Mouse (Mus musculus) CH12.LX (cell line): Measurements from ENCODE around the gene Nkx3-2. TPM values are rescaled to one million over a fixed set of nuclear protein-coding genes. Genes with fewer than 3 reads are reported as not detected.

Source experiments
- DNase-seq: peaks from one replicate; pipeline ENCODE4 v3.0.0-alpha.2; 2013; ENCODE audit errors: extremely low read depth
- H3K27ac ChIP-seq: 2 replicates; pipeline ENCODE4 v1.5.1; 2012; ENCODE audit warnings: low read depth, mild to moderate bottlenecking, control low read depth, moderate library complexity; ENCODE audit not compliant: insufficient read depth
- H3K27me3 ChIP-seq: replicated peaks from 2 replicates; pipeline ENCODE3; 2012; ENCODE audit warnings: inconsistent platforms
- H3K36me3 ChIP-seq, 2 experiments: replicated peaks in 1 of 2; 2 replicates each; pipeline versions ENCODE3 to v1.6.1; 2012; ENCODE audit warnings: inconsistent platforms in 1 of 2, low read length in 1 of 2, mild to moderate bottlenecking in 1 of 2, mixed read lengths in 1 of 2, moderate library complexity in 1 of 2; ENCODE audit not compliant: control insufficient read depth in 1 of 2, insufficient read depth in 1 of 2
- H3K4me1 ChIP-seq, 2 experiments: 2 replicates each; pipeline ENCODE4 v1.6.1; 2012; ENCODE audit warnings: inconsistent platforms in 1 of 2, moderate library complexity in 1 of 2; ENCODE audit not compliant: insufficient read depth in 2 of 2, control insufficient read depth in 1 of 2
- H3K4me2 ChIP-seq: 2 replicates; pipeline ENCODE4 v1.6.1; 2012; ENCODE audit warnings: low read depth, mild to moderate bottlenecking, control low read depth; ENCODE audit not compliant: poor library complexity, insufficient read depth, severe bottlenecking
- H3K4me3 ChIP-seq, 3 experiments: fragments of 150-350 bp in 1 of 3; sonication (generic) in 1 of 3; replicated peaks in 1 of 3; 2 replicates each; pipeline versions ENCODE3 to v1.5.1; 2011 to 2012; ENCODE audit warnings: low read depth in 2 of 3, low read length in 2 of 3, mild to moderate bottlenecking in 2 of 3, moderate library complexity in 2 of 3, control low read depth in 1 of 3, improper control_type of control experiment in 1 of 3, inconsistent platforms in 1 of 3, mixed read lengths in 1 of 3; ENCODE audit not compliant: poor library complexity in 1 of 3
- H3K79me2 ChIP-seq: replicated peaks from 2 replicates; pipeline ENCODE4 v1.6.1; 2012; ENCODE audit warnings: mild to moderate bottlenecking, moderate library complexity; ENCODE audit not compliant: control insufficient read depth, poor library complexity, insufficient read depth, severe bottlenecking; ENCODE audit errors: extremely low read depth
- H3K9ac ChIP-seq: 2 replicates; pipeline ENCODE4 v1.6.1; 2012; ENCODE audit warnings: low read depth, mild to moderate bottlenecking, control low read depth, moderate library complexity; ENCODE audit not compliant: insufficient read depth
- H3K9me3 ChIP-seq: replicated peaks from 2 replicates; pipeline ENCODE3; 2012; ENCODE audit warnings: low read length, inconsistent platforms, mixed read lengths
- CTCF ChIP-seq, 2 experiments: IDR thresholded peaks in 1 of 2; conservative IDR thresholded peaks in 1 of 2; 2 replicates each; pipeline ENCODE4 v1.5.1; 2011 to 2012; ENCODE audit warnings: low read depth in 2 of 2, low read length in 2 of 2, improper control_type of control experiment in 1 of 2, inconsistent platforms in 1 of 2, mild to moderate bottlenecking in 1 of 2, moderate library complexity in 1 of 2
- GABPA ChIP-seq: IDR thresholded peaks from 2 replicates; pipeline ENCODE4 v1.6.1; 2012; ENCODE audit warnings: low read depth, low read length, improper control_type of control experiment, inconsistent platforms; ENCODE audit not compliant: insufficient replicate concordance
- JUN ChIP-seq: IDR thresholded peaks from 2 replicates; pipeline ENCODE4 v1.6.1; 2011; ENCODE audit warnings: low read depth, mild to moderate bottlenecking, low read length, improper control_type of control experiment, moderate library complexity; ENCODE audit not compliant: insufficient read depth
- MAX ChIP-seq: IDR thresholded peaks from 2 replicates; pipeline ENCODE4 v1.6.1; 2011; ENCODE audit warnings: low read length, improper control_type of control experiment
- RAD21 ChIP-seq: IDR thresholded peaks from 2 replicates; pipeline ENCODE4 v1.6.1; 2011; ENCODE audit warnings: low read depth, mild to moderate bottlenecking, low read length, improper control_type of control experiment, moderate library complexity
- SMC3 ChIP-seq: IDR thresholded peaks from 2 replicates; pipeline ENCODE4 v1.6.1; 2011; ENCODE audit warnings: low read depth, low read length, improper control_type of control experiment
- USF2 ChIP-seq: conservative IDR thresholded peaks from 2 replicates; pipeline ENCODE4 v1.6.1; 2011; ENCODE audit warnings: low read depth, low read length, improper control_type of control experiment
- dilution Hi-C: fragments of 300-500 bp; cut with MboI; formaldehyde crosslinking; loops from 2 replicates; pipeline ENCODE4 v1.14.3; 2020; ENCODE audit warnings: low sequenced_read_pairs; ENCODE audit not compliant: extremely low pct_unique_long_range_greater_than_20kb, extremely low pct_ligation_motif_present
- in situ Hi-C: fragments of 300-500 bp; cut with MboI; formaldehyde crosslinking; loops from 3 replicates; pipeline ENCODE4 v1.14.3; 2019; ENCODE audit warnings: low sequenced_read_pairs, low pct_ligation_motif_present, low pct_unique_long_range_greater_than_20kb, mixed read lengths
- polyA plus RNA-seq: library from polyadenylated mRNA; unstranded; fragments of >175 nt; gene quantifications from 2 replicates; pipeline ENCODE4 v1.2.1, GENCODE M21; 2012; ENCODE audit warnings: low read depth; ENCODE audit not compliant: insufficient read length
- total RNA-seq, 2 experiments: library from RNA; depleted of rRNA; stranded (reverse); fragments of 300-350 nt in 1 of 2; fragments of >200 nt in 1 of 2; gene quantifications; 2 replicates each; pipeline ENCODE4 v1.2.3; 2012 to 2014

Nkx3-2 gene
- total and polyA plus RNA-seq, 3 experiments, result not detected

GRCm38 (mm10) chr5:41767296-41768200 is 3.2 kb upstream of the Nkx3-2 start:
- H3K4me1 ChIP-seq, result peaks cover 0 to 6% of the 10 kb centered on the region in 2 experiments; a peak in 2 of 4 replicates
- H3K4me2 ChIP-seq, result peak overlapping the region; percentile 40; the same call in 1 of the 2 replicates
- no peak overlapping the region for H3K27ac ChIP-seq
- H3K36me3 ChIP-seq, result no peaks in the 10 kb centered on the region
- peak overlapping the region; percentile 36; the same call in 1 of the 2 replicates for H3K9ac ChIP-seq
- H3K79me2 ChIP-seq, result no peaks in the 10 kb centered on the region
- dilution Hi-C loops, result no loop called here
- peaks cover 26% of the 10 kb centered on the region for H3K9me3 ChIP-seq
- H3K27me3 ChIP-seq, result no peaks in the 10 kb centered on the region
- no peak for DNase-seq
- in situ Hi-C loops, result loop anchor here (25.0 kb wide), 1 partner anchor 630 kb away; no protein-coding TSS in a partner anchor
- H3K4me3 ChIP-seq, result peak overlapping the region in 1 of 3 experiments; percentile 51
- TF ChIP-seq CTCF (conservative IDR thresholded peaks at IDR 0.05 in 1 of 2, IDR thresholded peaks at IDR 0.05 in 1 of 2; ENCODE audit: low read depth in 2 of 2, low read length in 2 of 2) (peak in 1 of 2 experiments; percentile 30; a peak in 2 of 4 replicates), RAD21 (no peak; the same call in none of the 2 replicates)

GRCm38 (mm10) chr5:41766406-41767010 is 2.2 kb upstream of the Nkx3-2 start:
- Histone ChIP-seq H3K79me2 (no peaks in the 10 kb centered on the region), H3K4me1 (peaks cover 0 to 6% of the 10 kb centered on the region in 2 experiments; a peak in 2 of 4 replicates), H3K36me3 (no peaks in the 10 kb centered on the region), H3K4me2 (no peak overlapping the region), H3K4me3 (no peak overlapping the region), H3K27ac (no peak overlapping the region), H3K9me3 (peaks cover 37% of the 10 kb centered on the region), H3K9ac (no peak overlapping the region), H3K27me3 (no peaks in the 10 kb centered on the region)
- in situ Hi-C loops, result loop anchor here (25.0 kb wide), 1 partner anchor 629 kb away; no protein-coding TSS in a partner anchor
- TF ChIP-seq MAX (no peak), GABPA (no peak), USF2 (no peak)
- DNase-seq, result no peak
- dilution Hi-C loops, result no loop called here

GRCm38 (mm10) chr5:41765626-41766405 is 1.5 kb upstream of the Nkx3-2 start:
- dilution Hi-C loops (no loop called here), in situ Hi-C loops (loop anchor here (25.0 kb wide), 1 partner anchor 629 kb away; no protein-coding TSS in a partner anchor)
- H3K27ac ChIP-seq, result no peak overlapping the region
- no peaks in the 10 kb centered on the region for H3K79me2 ChIP-seq
- DNase-seq, result no peak
- no peak overlapping the region for H3K4me3 ChIP-seq
- no peak overlapping the region for H3K9ac ChIP-seq
- peaks cover 0 to 6% of the 10 kb centered on the region in 2 experiments; a peak in 2 of 4 replicates for H3K4me1 ChIP-seq
- no peaks in the 10 kb centered on the region for H3K36me3 ChIP-seq
- no peaks in the 10 kb centered on the region for H3K27me3 ChIP-seq
- TF ChIP-seq SMC3 (no peak), JUN (no peak)
- TF ChIP-seq, all 38 proteins: peak for 0
- H3K9me3 ChIP-seq, result peaks cover 44% of the 10 kb centered on the region
- H3K4me2 ChIP-seq, result no peak overlapping the region
